Mouse (Mus musculus): ENCODE measurements around the gene Esp6.

GRCm38 (mm10) chr17:40591297-40591696, 30.0 kb downstream of the Esp6 start:
- TF ChIP-seq CTCF (IDR thresholded peaks at IDR 0.05; ENCODE audit: borderline replicate concordance, control insufficient read depth, extremely low read depth, insufficient read depth, low read length, poor library complexity) (no peak), POLR2A (IDR thresholded peaks at IDR 0.05; ENCODE audit: control insufficient read depth, extremely low read depth, insufficient read depth, low read length, poor library complexity) (no peak)

Data from thymus, adult 2 months (tissue).